8 mouse cellular contexts compared by ENCODE assay signal in genomic region chr7:5015118-5016001, GRCm38 (mm10). TPM values are rescaled to one million over a fixed set of nuclear protein-coding genes. Genes with fewer than 3 reads are reported as not detected.
DNase-seq lines count a peak whose midpoint lies in the region; ATAC-seq and TF ChIP-seq lines count a peak whose summit lies in the region.

TSS of gene Gm44973 (plus strand) at chr7:5015496.

- peak; percentile 89 for DNase-seq in c-Kit-negative CD71-positive TER-119-positive erythroid progenitor cells, embryonic 14.5 days (ENCODE audit: low read depth, low spot score)
- DNase-seq in fat pad, adult 2 months (ENCODE audit: extremely low read depth, low read depth, low spot score), result peak; percentile 80
- peak; percentile 97 for DNase-seq in kidney, postnatal 0 days (ENCODE audit: low spot score)
- peak; percentile 90 for DNase-seq in liver, adult 2 months (ENCODE audit: extremely low read depth, low read depth, low spot score)
- DNase-seq in spleen, postnatal 4 days (ENCODE audit: low spot score in 2 of 2), result peak; percentile 88 to 94

- peak within 1 kb of the TSS; percentile 75 for H3K4me3 ChIP-seq in heart, embryonic 13.5 days
- peak within 1 kb of the TSS; percentile 76 for H3K4me3 ChIP-seq in kidney, postnatal 0 days (replicated peaks; ENCODE audit: low read depth, low read length)
- H3K4me3 ChIP-seq in liver, adult 2 months (ENCODE audit: insufficient read depth, low read depth, low read length), result peak within 1 kb of the TSS; percentile 99

- peak; percentile 77 for ATAC-seq in CD4-positive, CD25-positive, alpha-beta regulatory T cell, adult 4 months
- ATAC-seq in heart, embryonic 13.5 days (ENCODE audit: extremely low read depth, insufficient number of reproducible peaks, low FRiP score, low TSS enrichment), result peak; percentile 74
- ATAC-seq in kidney, postnatal 0 days (replicated peaks; ENCODE audit: low FRiP score, low read depth), result peak; percentile 80
- ATAC-seq in monocyte, adult 5-6 weeks (replicated peaks; ENCODE audit: insufficient number of reproducible peaks, low FRiP score, low TSS enrichment, poor library complexity, severe bottlenecking), result peak; percentile 62

- no peaks in the 10 kb centered on the region for H3K9me3 ChIP-seq in heart, embryonic 13.5 days
- H3K9me3 ChIP-seq in kidney, postnatal 0 days (replicated peaks; ENCODE audit: low read length), result no peaks in the 10 kb centered on the region

- under 1% methylated on average over 57 of the region's 76 CpGs for WGBS in heart, embryonic 13.5 days
- under 1% methylated on average over 44 of the region's 76 CpGs for WGBS in kidney, postnatal 0 days
- under 1% methylated on average over 73 of the region's 76 CpGs for WGBS in liver, adult 2 months

- H3K4me2 ChIP-seq in heart, embryonic 13.5 days, result peak within 1 kb of the TSS; percentile 79
- peak within 1 kb of the TSS; percentile 65 for H3K4me2 ChIP-seq in kidney, postnatal 0 days (ENCODE audit: low read length)

- 0 out of 2 replicates have a peak, but pooled peaks have one; percentile 7 for TF ChIP-seq POLR2A in liver, adult 2 months (IDR thresholded peaks at IDR 0.05; ENCODE audit: extremely low read depth, insufficient read depth, low read length)

- H3K36me3 ChIP-seq in heart, embryonic 13.5 days, result peaks cover 42% of the 10 kb centered on the region
- H3K36me3 ChIP-seq in kidney, postnatal 0 days (ENCODE audit: insufficient read depth, low read length), result peaks cover 23% of the 10 kb centered on the region
- peaks cover 7% of the 10 kb centered on the region; the same call in 1 of the 2 replicates for H3K36me3 ChIP-seq in liver, adult 2 months (ENCODE audit: control insufficient read depth, insufficient read depth, low read length)

- TF ChIP-seq CTCF in kidney, postnatal 0 days (IDR thresholded peaks at IDR 0.05; ENCODE audit: low read depth), result 0 out of 2 replicates have a peak, but pooled peaks have one; percentile 10
- no peak for TF ChIP-seq CTCF in liver, adult 2 months (IDR thresholded peaks at IDR 0.05; ENCODE audit: low read depth, low read length)

- H3K27me3 ChIP-seq in heart, embryonic 13.5 days (replicated peaks), result no peaks in the 10 kb centered on the region
- H3K27me3 ChIP-seq in kidney, postnatal 0 days (ENCODE audit: insufficient read depth, low read length), result no peaks in the 10 kb centered on the region
- no peaks in the 10 kb centered on the region for H3K27me3 ChIP-seq in liver, adult 2 months (ENCODE audit: control insufficient read depth, insufficient read depth, low read length)

- peak within 1 kb of the TSS; percentile 99 for H3K27ac ChIP-seq in heart, embryonic 13.5 days (replicated peaks)
- H3K27ac ChIP-seq in kidney, postnatal 0 days, result peak within 1 kb of the TSS; percentile 99
- peak within 1 kb of the TSS; percentile 99 for H3K27ac ChIP-seq in liver, adult 2 months (replicated peaks; ENCODE audit: insufficient read depth, low read depth, low read length)

- H3K4me1 ChIP-seq in heart, embryonic 13.5 days, result peaks cover 20% of the 10 kb centered on the region
- H3K4me1 ChIP-seq in kidney, postnatal 0 days (replicated peaks; ENCODE audit: insufficient read depth, low read length), result 0 out of 2 replicates have a peak, but pooled peaks cover 9% of the 10 kb centered on the region
- H3K4me1 ChIP-seq in liver, adult 2 months (ENCODE audit: control insufficient read depth, insufficient read depth, low read length), result peaks cover 3% of the 10 kb centered on the region; the same call in 1 of the 2 replicates

- peaks cover 2% of the 10 kb centered on the region; the same call in 1 of the 2 replicates for H3K79me2 ChIP-seq in liver, adult 2 months (ENCODE audit: control insufficient read depth, insufficient read depth, low read length)

- peak within 1 kb of the TSS; percentile 94 for H3K9ac ChIP-seq in heart, embryonic 13.5 days
- H3K9ac ChIP-seq in kidney, postnatal 0 days (ENCODE audit: low read depth, low read length), result peak within 1 kb of the TSS; percentile 78
- peak within 1 kb of the TSS; percentile 98 for H3K9ac ChIP-seq in liver, adult 2 months (ENCODE audit: low read depth, low read length)

RNA-seq across cellular contexts. Expression of gene Gm44973, which starts in this region (rescaled TPM):
- polyA plus RNA-seq in CD4-positive, CD25-positive, alpha-beta regulatory T cell, adult 4 months (2017; shearing (Covaris generic)), result 1 to 10 TPM; 7.9 to 8.9 TPM
- not detected in 2 replicates for polyA plus RNA-seq in heart, embryonic 13.5 days (2015; fragmentation: Nextera tagmentation; extraction: Ambion mirVana)
- polyA plus RNA-seq in kidney, postnatal 0 days (2015; fragmentation: Nextera tagmentation; extraction: Ambion mirVana), result 4.7 and 5.7 TPM in 2 replicates
- total RNA-seq in liver, adult 2 months (2014; rRNA removed), result 0.55 and 1.1 TPM in 2 replicates
- not detected in 2 replicates for polyA plus RNA-seq in liver, adult 2 months (2012; rRNA removed)
- not detected in 3 replicates for total RNA-seq in monocyte, adult 5-6 weeks (2017)

Comparison
In these comparisons a context has a peak if more than half of its experiments do, and no peak if none do; other contexts are left out.
1. Peak in every context shown above with its lines: DNase-seq, ATAC-seq, H3K4me3 ChIP-seq and H3K27ac ChIP-seq.
2. Peak in ATAC-seq, H3K4me3 ChIP-seq, H3K27ac ChIP-seq, H3K9ac ChIP-seq and H3K4me2 ChIP-seq in heart, embryonic 13.5 days; RNA of the gene not detected or under 1 TPM.
3. Peak in ATAC-seq in monocyte, adult 5-6 weeks; RNA of the gene not detected or under 1 TPM.